Mouse (Mus musculus) liver, adult 2 months (tissue): ENCODE results near the gene Syngr1.

Experiments used
- CTCF ChIP-seq: fragments of 200-500 bp; IDR thresholded peaks from 2 replicates; pipeline ENCODE4 v1.5.1; 2011; ENCODE audit warnings: low read depth, low read length, control low read depth
- POLR2A ChIP-seq: fragments of 200-500 bp; IDR thresholded peaks from 2 replicates; pipeline ENCODE4 v1.6.1; 2011; ENCODE audit warnings: low read length, control low read depth; ENCODE audit not compliant: insufficient read depth; ENCODE audit errors: extremely low read depth

DNA sequence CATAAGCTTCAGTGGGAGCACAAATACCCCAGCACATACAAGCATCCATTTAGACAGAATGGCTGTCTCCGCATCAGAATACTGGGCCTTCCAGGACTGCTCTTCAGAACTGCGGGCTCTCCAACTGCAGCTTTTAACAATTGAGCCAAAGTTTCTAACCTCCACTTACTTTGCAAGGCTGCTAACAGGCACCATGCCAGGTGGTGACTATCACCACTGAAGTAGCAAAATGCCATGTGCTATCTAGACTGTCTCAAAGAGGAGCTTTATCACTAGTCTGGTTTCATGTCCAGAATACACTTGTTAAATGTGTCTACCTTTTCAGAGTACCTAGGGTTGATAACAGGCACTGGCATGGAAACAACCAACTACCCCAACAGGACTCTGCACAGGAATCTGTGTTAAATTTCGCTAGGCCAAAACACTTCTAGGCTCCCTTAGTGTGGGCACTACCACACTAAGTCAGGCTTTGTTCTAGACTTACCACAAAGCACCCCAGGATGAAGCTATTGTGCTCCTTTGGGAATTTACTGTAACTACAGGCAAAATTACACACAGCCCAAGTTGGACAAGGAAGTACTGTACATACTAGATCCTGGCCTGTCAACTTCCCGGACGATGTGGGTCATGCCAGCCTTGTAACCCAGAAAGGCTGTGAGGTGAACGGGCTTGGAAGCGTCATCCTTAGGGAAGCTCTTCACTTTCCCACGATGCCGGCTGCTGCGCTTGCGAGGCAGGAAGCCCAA lies 9.2 kb upstream of the Syngr1 start:
- TF ChIP-seq CTCF (no peak), POLR2A (no peak)
